Mouse (Mus musculus): ENCODE results near the gene Mllt3. TPM values are rescaled to one million over a fixed set of nuclear protein-coding genes. Genes with fewer than 3 reads are reported as not detected.

The Mllt3 gene
- polyA plus RNA-seq, 1 experiment from 2014 or later, result 89.3 TPM

- H3K4me3 ChIP-seq, result no peak overlapping the region
- no peaks in the 10 kb centered on the region for H3K9me3 ChIP-seq
- WGBS, result 58% methylated on average over 5 of the region's 5 CpGs
- no peak overlapping the region for H3K27ac ChIP-seq
- H3K36me3 ChIP-seq, result peaks cover 37% of the 10 kb centered on the region
- no peak for ATAC-seq (ENCODE audit: insufficient number of reproducible peaks, insufficient read depth, low FRiP score, low TSS enrichment, low read depth)
- H3K9ac ChIP-seq, result no peak overlapping the region
- H3K27me3 ChIP-seq, result no peaks in the 10 kb centered on the region
- no peak overlapping the region for H3K4me2 ChIP-seq
- peaks cover 6% of the 10 kb centered on the region for H3K4me1 ChIP-seq
Observed at GRCm38 (mm10) chr4:87792511-87792910, 240.7 kb downstream of the Mllt3 start.

- no peaks in the 10 kb centered on the region for H3K9me3 ChIP-seq
- H3K9ac ChIP-seq, result no peak overlapping the region
- no peak overlapping the region for H3K27ac ChIP-seq
- no peak for ATAC-seq (ENCODE audit: insufficient number of reproducible peaks, insufficient read depth, low FRiP score, low TSS enrichment, low read depth)
- H3K36me3 ChIP-seq, result peaks cover 37% of the 10 kb centered on the region
- peaks cover 11% of the 10 kb centered on the region for H3K4me1 ChIP-seq
- 85% methylated on average over 7 of the region's 7 CpGs for WGBS
- H3K4me3 ChIP-seq, result no peak overlapping the region
- H3K4me2 ChIP-seq, result no peak overlapping the region
- H3K27me3 ChIP-seq, result no peaks in the 10 kb centered on the region
Observed at GRCm38 (mm10) chr4:87789446-87789845, 243.7 kb downstream of the Mllt3 start.

DNA sequence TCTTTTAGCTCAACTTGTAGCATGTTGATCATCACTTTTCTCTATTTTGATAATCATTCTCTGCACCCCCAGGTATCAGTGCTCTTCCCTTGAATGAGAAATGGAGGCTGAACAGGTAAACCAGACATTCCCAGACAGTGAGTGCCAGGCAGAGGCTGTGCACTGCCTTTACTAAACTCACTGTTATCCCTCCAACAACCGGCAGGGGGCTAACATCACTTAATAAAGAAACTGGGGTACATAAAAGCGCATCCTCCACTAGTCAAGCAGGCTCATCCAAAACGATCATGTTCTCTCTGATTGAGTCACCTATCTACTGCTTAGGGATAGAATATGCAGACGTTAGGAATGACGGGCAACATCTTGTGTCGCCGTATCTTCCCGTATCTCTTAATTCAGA lies 244.5 kb downstream of the Mllt3 start:
- no peaks in the 10 kb centered on the region for H3K9me3 ChIP-seq
- peaks cover 37% of the 10 kb centered on the region for H3K36me3 ChIP-seq
- H3K4me3 ChIP-seq, result no peak overlapping the region
- no peak overlapping the region for H3K27ac ChIP-seq
- H3K4me1 ChIP-seq, result peaks cover 11% of the 10 kb centered on the region
- 68% methylated on average over 8 of the region's 8 CpGs for WGBS
- H3K9ac ChIP-seq, result no peak overlapping the region
- H3K4me2 ChIP-seq, result no peak overlapping the region
- no peak for ATAC-seq (ENCODE audit: insufficient number of reproducible peaks, insufficient read depth, low FRiP score, low TSS enrichment, low read depth)
- no peaks in the 10 kb centered on the region for H3K27me3 ChIP-seq

GRCm38 (mm10) chr4:87785132-87786074 lies 247.8 kb downstream of the Mllt3 start:
- Histone ChIP-seq H3K4me3 (no peak overlapping the region), H3K27me3 (no peaks in the 10 kb centered on the region), H3K27ac (no peak overlapping the region), H3K9ac (no peak overlapping the region), H3K4me2 (peak overlapping the region; percentile 21; the same call in 1 of the 2 replicates), H3K9me3 (no peaks in the 10 kb centered on the region), H3K4me1 (peaks cover 11% of the 10 kb centered on the region), H3K36me3 (peaks cover 34% of the 10 kb centered on the region)
- no peak for ATAC-seq (ENCODE audit: insufficient number of reproducible peaks, insufficient read depth, low FRiP score, low TSS enrichment, low read depth)
- WGBS, result 21% methylated on average over 12 of the region's 12 CpGs

- Histone ChIP-seq H3K4me3 (no peak overlapping the region), H3K4me1 (peaks cover 11% of the 10 kb centered on the region), H3K9ac (no peak overlapping the region), H3K27ac (no peak overlapping the region), H3K4me2 (no peak overlapping the region), H3K9me3 (no peaks in the 10 kb centered on the region), H3K36me3 (peaks cover 24% of the 10 kb centered on the region), H3K27me3 (no peaks in the 10 kb centered on the region)
- no peak for ATAC-seq (ENCODE audit: insufficient number of reproducible peaks, insufficient read depth, low FRiP score, low TSS enrichment, low read depth)
- 88% methylated on average over 2 of the region's 2 CpGs for WGBS
Observed at GRCm38 (mm10) chr4:87783809-87784208, 249.4 kb downstream of the Mllt3 start.

DNA sequence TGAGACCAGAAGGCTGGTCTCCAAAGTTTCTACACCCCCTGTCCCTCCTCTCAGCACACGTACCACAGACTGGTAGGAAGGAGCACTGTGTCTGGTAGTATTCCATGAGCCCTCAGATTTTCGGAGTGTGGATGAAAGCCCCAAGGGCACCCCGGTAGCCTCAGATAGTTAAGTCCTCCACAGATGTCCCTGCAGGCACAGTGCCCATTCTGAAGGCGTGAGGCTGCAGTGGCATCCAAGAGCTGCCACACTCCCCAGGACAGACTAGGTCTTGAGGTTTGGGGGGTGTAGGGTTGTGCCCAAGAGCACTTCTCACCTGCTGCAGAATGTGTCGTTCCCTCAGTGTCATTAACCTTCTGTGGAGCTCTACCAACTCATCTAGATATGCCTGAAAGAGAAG lies 251.2 kb downstream of the Mllt3 start:
- H3K4me3 ChIP-seq, result no peak overlapping the region
- H3K4me1 ChIP-seq, result peaks cover 11% of the 10 kb centered on the region
- no peaks in the 10 kb centered on the region for H3K9me3 ChIP-seq
- peaks cover 16% of the 10 kb centered on the region for H3K36me3 ChIP-seq
- ATAC-seq (ENCODE audit: insufficient number of reproducible peaks, insufficient read depth, low FRiP score, low TSS enrichment, low read depth), result no peak
- H3K27me3 ChIP-seq, result no peaks in the 10 kb centered on the region
- no peak overlapping the region for H3K27ac ChIP-seq
- WGBS, result 89% methylated on average over 5 of the region's 5 CpGs
- H3K9ac ChIP-seq, result no peak overlapping the region
- H3K4me2 ChIP-seq, result no peak overlapping the region

DNA sequence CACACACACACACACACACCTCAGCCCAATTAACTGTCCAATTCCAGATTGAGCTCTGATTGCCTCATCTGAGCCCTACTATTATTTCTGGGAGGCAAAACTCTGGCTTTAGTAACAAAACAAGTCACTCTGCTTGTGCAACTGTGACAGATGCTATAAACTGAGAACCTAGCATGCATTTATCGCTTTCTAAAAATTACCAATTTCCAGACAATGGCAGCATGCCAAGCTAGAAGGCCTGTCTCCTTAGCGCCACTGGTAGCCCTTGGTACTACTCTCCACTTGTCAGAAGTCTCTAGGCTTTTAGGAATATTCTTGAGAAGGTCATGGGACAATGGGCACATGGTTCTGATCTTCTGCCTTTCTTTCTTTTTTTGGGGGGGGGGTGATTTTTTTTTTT lies 257.4 kb downstream of the Mllt3 start:
- H3K4me2 ChIP-seq, result no peak overlapping the region
- H3K9ac ChIP-seq, result no peak overlapping the region
- no peaks in the 10 kb centered on the region for H3K27me3 ChIP-seq
- peaks cover 19% of the 10 kb centered on the region for H3K36me3 ChIP-seq
- WGBS, result 82% methylated on average over 2 of the region's 2 CpGs
- H3K9me3 ChIP-seq, result no peaks in the 10 kb centered on the region
- no peak overlapping the region for H3K4me3 ChIP-seq
- no peak for ATAC-seq (ENCODE audit: insufficient number of reproducible peaks, insufficient read depth, low FRiP score, low TSS enrichment, low read depth)
- no peaks in the 10 kb centered on the region for H3K4me1 ChIP-seq
- no peak overlapping the region for H3K27ac ChIP-seq

GRCm38 (mm10) chr4:87774515-87774914 lies 258.6 kb downstream of the Mllt3 start:
- H3K9me3 ChIP-seq, result no peaks in the 10 kb centered on the region
- 88% methylated on average over 4 of the region's 4 CpGs for WGBS
- no peaks in the 10 kb centered on the region for H3K4me1 ChIP-seq
- peaks cover 17% of the 10 kb centered on the region for H3K36me3 ChIP-seq
- H3K9ac ChIP-seq, result no peak overlapping the region
- H3K4me2 ChIP-seq, result no peak overlapping the region
- no peaks in the 10 kb centered on the region for H3K27me3 ChIP-seq
- H3K4me3 ChIP-seq, result no peak overlapping the region
- ATAC-seq (ENCODE audit: insufficient number of reproducible peaks, insufficient read depth, low FRiP score, low TSS enrichment, low read depth), result no peak
- H3K27ac ChIP-seq, result no peak overlapping the region

DNA sequence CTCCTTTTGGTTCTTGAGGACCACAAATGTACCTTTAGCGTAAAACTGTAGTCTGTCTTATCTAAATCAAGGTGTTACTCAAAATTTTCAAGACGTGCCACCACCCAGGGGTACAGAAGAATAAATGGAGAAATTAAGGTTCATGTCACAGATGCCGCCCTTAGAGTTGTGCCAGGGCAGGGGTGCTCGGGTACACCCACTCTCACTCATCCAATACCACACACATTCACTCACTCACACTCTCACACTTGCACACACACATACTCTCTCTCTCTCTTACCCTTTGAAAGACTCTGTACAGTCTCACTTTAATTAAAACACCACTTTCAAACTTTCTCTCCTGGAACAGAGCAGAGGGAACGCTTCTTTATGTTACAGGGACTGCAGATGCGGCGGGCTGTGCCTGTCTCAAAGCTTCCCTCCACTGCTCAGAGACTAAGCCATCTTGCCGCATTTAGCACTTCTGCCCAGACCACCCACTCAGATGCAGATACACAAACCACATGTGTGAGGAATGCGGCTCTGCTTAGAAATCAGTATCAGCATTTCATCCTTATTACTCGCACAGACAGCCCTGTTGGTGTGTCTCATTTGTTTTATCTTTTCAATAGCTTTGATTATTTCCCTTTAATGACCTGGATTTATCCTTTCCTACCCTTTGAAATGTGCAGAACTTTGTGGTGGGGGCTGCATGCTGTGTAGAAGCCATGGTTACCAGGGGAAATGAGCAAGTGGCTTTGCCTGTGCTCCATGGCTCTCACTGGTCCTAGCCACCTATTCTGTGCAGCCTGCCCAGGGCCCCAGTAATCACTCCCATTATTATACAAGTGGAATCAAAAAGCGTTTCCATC lies 265.2 kb downstream of the Mllt3 start:
- Histone ChIP-seq H3K4me2 (no peak overlapping the region), H3K27me3 (no peaks in the 10 kb centered on the region), H3K36me3 (peaks cover 1% of the 10 kb centered on the region; the same call in 1 of the 2 replicates), H3K9ac (no peak overlapping the region), H3K27ac (0 out of 2 replicates have a peak overlapping the region, but pooled peaks have one; percentile 2), H3K4me3 (no peak overlapping the region), H3K4me1 (peaks cover 25% of the 10 kb centered on the region), H3K9me3 (no peaks in the 10 kb centered on the region)
- ATAC-seq (ENCODE audit: insufficient number of reproducible peaks, insufficient read depth, low FRiP score, low TSS enrichment, low read depth), result peak; percentile 79
- 34% methylated on average over 11 of the region's 11 CpGs for WGBS

DNA sequence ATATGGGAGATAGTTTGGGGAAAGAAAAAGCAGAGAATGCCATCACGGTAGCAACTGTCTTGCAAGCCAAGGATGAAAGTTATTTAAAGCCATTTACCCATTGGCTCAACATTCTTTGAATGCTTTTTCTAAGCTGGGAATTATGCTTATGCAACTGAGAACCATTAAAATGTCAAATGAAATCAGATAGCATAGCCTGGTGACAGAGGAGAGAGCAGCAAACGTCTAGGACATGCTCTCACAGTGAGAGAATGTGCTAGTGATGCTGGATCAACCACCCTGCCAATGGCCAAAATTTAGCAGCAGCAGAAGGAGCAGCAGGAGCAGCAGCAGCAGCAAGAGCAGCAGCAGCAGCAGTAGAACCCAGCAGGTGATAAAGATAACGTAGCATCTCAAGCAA lies 267.4 kb downstream of the Mllt3 start:
- no peak overlapping the region for H3K4me3 ChIP-seq
- no peak overlapping the region for H3K9ac ChIP-seq
- peaks cover 25% of the 10 kb centered on the region for H3K4me1 ChIP-seq
- ATAC-seq (ENCODE audit: insufficient number of reproducible peaks, insufficient read depth, low FRiP score, low TSS enrichment, low read depth), result no peak
- no peak overlapping the region for H3K4me2 ChIP-seq
- whole genome bisulfite sequencing, result 37% methylated on average over 3 of the region's 3 CpGs
- H3K36me3 ChIP-seq, result no peaks in the 10 kb centered on the region
- no peaks in the 10 kb centered on the region for H3K9me3 ChIP-seq
- no peak overlapping the region for H3K27ac ChIP-seq
- no peaks in the 10 kb centered on the region for H3K27me3 ChIP-seq

GRCm38 (mm10) chr4:87761075-87761474 lies 272.1 kb downstream of the Mllt3 start:
- ATAC-seq (ENCODE audit: insufficient number of reproducible peaks, insufficient read depth, low FRiP score, low TSS enrichment, low read depth), result no peak
- Histone ChIP-seq H3K4me1 (peaks cover 6% of the 10 kb centered on the region; the same call in 1 of the 2 replicates), H3K4me3 (no peak overlapping the region), H3K27me3 (no peaks in the 10 kb centered on the region), H3K27ac (no peak overlapping the region), H3K36me3 (no peaks in the 10 kb centered on the region), H3K9ac (no peak overlapping the region), H3K4me2 (no peak overlapping the region), H3K9me3 (no peaks in the 10 kb centered on the region)
- WGBS, result 76% methylated on average over 2 of the region's 2 CpGs

All from embryonic facial prominence, embryonic 13.5 days (tissue).